Mouse (Mus musculus): Measurements from ENCODE around the gene Pipox.
A peak's percentile ranks its signal among the peaks of the same experiment; 100 is the strongest.

Gene Pipox

DNA sequence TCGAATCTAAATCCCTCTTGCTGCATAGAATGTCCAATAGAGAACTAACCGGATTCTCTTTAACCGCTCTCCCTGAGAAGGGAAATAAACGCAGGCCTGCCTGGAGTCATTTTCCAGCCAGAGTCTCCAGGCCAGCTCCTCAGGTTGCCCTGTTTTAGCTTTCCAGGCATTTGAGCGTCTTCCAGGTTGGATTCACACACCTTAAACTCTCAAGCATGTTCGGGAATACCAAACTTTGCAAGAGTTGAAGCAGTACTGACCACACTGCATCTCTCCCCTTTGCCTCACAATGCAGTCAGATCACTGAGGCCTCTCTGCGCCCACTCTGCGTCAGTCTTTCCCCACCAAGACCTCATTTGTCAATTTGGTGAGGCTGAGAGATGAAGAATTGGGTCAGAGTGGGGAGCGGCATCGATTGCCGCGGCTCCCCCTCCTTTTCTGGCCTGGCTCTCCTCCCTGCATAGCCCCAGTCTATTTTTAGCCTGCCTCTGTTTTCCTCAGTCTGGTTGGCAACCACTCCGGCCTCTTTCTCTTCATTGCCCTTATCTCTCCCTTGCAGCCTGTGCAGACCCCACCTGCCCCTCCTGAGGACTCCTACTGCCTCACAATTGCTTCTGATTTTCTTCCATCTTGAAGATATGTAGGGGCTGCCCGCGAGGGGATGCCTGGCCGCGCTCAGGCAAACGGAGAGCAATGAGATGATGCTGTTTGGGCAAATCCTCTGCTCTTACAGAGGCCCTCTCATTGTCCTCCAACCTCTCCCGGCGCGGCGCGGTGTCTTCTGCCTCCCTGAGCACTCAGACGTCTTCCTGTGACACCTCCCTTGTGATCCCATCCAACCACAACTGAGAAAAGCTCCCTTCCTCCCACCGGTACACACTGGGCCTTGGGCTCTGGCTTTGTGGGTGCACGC, 17.8 kb downstream of the Pipox start:
- no peak for DNase-seq (ENCODE audit: low read depth, low spot score)

DNA sequence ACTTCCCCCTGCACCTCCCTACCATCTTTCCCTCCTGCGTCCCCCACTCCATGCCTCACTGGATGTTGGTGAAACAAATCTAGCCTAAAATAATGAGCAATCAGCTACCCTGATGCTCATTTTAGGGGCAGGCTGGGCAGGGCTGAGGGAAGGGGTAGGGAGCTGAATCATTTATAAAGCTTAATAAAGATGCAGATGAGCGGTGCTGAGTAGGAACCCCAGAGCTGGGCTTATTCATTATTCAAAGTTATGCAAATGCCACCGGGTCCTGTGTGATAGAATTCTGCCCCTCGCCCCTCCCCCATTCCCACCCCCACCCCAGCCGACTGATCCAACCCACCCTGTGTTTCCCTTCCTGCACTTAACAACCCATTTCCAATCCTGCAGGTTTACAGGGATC, 18.6 kb downstream of the Pipox start:
- DNase-seq (ENCODE audit: low read depth, low spot score): no peak

DNA sequence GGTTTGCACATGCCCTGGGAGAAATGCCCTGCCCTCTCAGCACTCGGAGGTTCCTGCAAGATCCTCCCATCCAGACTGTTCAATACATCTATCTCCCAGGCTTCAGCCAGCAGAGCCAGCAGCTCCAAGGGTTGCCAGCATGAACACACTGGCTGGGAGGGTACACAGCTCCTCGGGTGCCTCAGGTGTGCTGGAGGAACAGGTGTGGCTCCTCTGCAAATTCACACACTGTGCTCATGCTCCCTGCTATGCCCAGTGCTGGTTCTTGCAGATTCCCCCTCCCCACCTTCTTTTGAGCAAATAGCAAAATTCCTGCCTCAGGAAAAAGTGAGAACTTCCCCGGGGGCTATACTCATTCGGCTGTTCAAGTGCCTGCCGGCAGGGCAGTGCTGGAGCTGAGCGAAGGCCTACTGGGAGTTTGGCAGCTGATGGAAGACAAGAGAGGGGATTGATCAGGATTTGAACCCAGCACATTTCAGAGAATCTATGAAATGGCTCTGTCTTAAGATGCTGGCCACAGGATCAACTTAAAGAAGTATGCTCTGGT, 19.1 kb downstream of the Pipox start:
- DNase-seq (ENCODE audit: low read depth, low spot score): no peak

DNA sequence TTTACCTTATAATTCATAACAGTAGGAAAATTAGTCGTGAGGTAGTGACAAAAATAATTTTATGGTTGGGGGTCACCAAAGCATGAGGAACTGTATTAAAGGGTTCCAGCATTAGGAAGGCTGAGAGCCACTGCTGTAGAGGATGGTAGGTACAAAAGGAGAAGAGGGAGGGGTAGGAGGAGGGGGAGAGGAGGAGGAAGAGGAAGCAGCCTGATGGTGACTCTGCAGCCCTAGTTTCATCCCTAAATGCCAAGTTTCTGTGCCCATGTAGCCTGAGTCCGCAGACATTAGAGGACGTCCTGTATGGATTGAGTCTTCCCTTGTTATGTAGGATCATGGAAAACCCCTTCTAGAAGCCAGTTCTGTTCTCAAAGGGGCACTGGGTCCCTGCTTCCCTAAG, 20.8 kb downstream of the Pipox start:
- no peak for DNase-seq (ENCODE audit: low read depth, low spot score)

DNA sequence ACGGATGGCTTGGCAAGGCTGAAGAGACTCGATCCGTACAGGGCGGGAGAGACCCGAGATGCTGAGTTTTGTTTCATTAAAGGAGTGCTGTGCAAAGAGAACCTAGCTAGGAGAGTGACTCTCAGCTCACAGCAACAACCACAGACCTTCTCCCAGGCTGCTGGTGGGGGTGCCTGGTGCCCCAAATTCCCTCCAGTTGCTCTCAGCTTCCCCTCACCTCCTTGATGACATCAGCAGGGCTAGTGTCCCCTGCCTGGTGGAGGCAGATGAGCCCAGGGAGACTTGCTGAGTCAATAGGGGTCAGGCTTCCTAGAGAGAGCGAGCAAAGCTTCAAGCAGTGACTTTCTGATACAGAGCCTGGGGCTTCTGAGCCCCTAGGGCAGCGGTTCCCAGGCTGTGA, 21.2 kb downstream of the Pipox start:
- DNase-seq (ENCODE audit: low read depth, low spot score): no peak

DNA sequence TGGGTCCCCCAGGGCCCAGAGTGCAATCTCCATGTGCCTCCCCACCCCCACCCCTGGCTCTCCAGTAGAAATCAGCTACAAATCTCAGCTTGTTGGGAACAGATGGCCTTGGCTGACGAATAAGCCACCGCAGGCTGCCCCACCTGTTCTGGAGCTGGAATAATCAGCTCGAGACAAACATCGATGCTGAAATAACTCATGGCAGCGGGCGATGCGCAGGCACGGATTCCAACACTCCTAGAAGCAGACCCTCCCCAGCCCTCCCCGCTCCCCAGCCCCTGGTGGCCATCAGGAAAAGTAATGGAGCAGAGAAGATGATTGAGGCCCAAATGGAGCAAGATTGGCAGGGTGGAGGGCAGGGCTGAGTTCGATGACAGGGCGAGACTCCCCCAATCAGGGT, 21.7 kb downstream of the Pipox start:
- DNase-seq (ENCODE audit: low read depth, low spot score): no peak

DNA sequence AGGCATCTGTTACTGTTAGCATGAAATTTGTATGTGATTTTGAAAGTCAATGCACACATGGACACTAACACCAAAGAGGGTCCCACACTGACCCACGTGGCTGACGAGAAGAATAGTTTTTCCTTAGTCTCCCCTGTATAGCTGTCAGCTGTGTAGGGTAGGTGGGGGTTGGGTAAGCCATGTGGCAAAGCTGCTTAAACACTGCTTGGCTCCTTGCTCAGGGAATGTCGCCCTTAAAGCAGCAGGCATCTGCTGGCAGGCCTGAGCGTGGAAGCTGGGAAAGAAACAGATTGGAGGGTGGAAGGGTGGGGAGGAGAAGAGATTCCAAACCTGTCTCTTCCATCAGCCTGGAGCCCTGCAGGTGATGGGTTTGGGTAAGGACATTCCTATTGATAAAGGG, 22.5 kb downstream of the Pipox start:
- DNase-seq (ENCODE audit: low read depth, low spot score): no peak

DNA sequence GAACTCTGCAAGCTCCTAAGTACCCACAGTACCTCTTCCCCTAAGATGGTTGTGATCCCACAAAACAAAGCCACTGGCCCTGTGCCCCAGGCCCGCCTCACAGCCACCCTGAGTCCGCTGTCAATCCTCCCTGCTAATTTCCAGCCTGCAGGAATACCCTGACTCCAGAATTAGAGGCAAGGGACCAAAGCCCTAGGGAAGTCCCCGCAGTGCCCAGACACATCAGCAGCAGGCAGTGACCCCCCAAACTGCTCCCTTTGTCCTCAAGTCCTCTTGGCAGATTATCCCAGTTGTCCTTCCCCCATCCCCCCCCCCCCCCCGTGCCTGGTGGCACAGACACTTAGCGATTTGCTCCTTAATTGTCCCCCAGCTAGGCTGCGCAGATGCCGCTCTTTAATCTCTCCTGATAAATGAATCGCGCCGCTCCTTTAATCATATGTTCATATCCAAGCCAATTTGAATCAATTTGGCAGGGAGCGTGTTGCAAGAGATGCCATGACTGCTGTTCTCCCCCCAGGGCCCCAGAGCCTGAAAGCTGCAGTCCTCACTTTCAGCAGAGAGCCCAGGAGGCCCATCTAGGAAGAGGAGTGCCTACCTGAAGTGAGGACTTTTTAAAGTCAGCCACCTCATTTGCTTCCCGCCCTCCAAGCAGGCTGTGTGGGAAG, 26.3 kb downstream of the Pipox start:
- no peak for DNase-seq (ENCODE audit: low read depth, low spot score)

DNA sequence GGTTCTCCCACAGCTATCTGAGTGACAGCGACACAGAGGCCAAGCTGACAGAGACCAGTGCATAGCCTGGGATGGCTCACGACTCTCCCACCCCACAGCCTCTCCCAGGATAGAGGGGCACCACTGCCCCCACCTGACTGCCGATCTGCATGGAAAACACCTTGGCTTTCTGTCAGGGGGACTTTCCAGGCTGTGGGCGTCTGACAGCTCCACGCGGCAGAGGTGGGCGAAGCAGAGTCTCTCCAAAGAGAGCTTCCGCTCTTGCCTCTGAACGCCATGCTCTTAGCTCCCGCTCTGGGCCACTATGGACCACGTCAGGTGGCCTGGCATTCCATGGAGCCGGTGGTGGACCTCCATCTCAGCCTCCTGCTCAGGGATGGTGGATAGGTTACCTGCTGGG, 29.1 kb downstream of the Pipox start:
- no peak for DNase-seq (ENCODE audit: low read depth, low spot score)

DNA sequence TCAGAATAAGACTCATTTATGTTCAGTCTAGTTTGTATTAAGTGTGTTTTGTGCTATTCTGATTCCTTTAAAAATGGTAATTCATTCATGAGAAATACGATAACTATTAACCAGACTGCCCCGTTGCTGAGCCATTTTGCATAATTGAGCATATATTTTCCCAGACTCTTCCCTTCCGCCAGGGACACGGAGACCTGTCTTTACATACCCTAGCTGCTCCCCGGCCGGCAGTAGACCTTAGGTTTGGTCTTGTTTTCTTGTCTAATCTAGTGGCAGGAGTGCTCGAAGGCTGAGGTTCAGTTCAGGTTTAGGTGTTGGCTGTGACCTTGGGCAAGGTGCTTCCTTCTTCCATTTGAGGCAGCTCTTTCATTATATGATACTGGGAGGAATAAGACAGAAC, 31.0 kb downstream of the Pipox start:
- DNase-seq (ENCODE audit: low read depth, low spot score): no peak

DNA sequence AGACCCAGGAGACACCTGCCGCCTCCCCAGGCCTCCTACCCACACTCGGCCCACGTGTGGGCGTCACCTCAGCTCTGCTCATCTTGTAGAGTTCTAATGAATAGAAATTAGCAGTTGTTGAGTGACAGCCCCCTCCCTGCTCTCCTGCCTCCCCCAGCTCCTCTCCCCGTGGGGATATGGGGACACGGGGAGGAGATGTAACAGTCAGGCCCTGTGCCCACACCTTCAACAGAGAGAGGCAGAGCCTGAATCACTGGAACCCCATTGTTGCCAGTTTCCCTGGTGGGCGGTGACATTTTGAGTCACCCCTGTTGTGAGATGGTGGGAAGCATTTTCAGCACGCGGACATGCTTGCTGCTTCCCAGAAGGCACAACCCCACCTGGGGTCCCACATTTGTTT, 32.9 kb downstream of the Pipox start:
- DNase-seq (ENCODE audit: low read depth, low spot score): no peak

DNA sequence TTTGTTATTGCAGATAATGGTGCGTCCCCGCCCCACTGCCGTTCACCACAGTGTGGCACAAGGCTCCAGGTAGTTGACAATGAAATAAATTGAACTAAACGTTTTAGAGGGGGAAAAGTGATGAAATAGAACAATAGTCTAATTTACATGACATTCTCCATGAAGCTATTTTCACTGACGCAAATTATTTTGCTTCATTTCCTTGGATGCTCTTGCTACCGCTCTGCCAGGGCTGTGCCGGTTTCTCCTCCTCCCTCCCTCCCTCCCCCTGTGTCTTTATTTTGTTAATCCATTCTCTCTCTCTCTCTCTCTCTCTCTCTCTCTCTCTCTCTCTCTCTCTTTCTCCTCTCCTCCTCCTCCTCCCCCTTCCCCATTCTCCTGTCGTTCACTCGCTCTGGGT, 35.3 kb downstream of the Pipox start:
- DNase-seq (ENCODE audit: low read depth, low spot score): no peak

DNA sequence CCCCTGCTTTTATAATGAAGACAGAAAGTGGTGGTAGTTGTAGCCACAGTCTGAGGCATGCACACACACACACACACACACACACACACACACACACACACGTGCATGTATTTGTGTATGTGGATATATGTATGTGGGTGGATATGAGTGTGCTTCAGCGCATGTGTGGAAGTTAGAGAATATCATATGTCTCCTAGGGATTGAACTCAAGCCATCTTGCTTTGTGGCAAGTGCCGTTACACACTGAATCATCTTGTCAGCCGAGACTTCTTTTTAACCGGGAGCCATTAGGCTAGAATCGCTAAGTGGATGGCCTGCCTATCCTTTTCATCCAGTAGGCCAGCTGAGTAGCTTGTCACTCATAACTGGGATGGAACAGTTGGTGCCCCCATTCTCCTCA, 36.8 kb downstream of the Pipox start:
- no peak for DNase-seq (ENCODE audit: low read depth, low spot score)

DNA sequence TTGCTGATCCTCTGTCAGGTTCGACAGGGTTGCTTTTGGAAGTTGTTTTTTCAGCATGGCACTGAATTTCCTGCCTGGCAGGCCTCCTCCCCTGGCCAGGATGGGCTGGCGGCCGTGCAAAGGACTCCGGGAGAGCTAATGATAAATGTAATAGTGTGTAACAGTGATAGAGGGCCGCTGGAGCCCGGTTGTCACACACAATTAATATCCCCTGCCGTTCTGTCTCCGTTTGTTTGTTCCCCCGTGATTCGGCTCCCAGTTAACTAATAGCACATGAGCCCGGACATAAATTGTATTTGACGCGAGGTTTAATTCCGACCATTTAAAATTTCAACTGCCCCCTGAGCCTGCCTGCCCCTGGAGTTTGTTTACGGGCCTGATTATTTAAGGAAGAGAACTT, 38.5 kb downstream of the Pipox start:
- DNase-seq (ENCODE audit: low read depth, low spot score): peak; percentile 29

DNA sequence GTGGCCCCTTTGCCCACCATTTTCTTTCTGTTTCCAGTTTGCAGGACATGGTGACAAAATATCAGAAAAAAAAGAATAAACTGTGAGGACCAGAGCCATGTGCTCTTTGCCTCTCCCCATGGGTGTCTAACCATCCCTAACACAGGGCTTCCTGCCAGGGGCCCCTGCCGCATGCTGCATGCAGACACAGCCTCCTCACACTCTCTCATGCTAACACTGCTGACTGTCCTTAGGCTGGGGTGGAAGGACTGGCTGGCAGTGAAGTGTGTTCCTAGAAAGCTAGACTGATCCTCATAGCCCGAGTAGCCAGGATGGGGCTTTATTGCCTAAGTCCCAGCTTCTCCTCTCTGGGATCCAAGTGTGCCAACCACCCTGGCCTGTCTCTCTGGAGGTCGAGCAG, 39.3 kb downstream of the Pipox start:
- DNase-seq (ENCODE audit: low read depth, low spot score): no peak

DNA sequence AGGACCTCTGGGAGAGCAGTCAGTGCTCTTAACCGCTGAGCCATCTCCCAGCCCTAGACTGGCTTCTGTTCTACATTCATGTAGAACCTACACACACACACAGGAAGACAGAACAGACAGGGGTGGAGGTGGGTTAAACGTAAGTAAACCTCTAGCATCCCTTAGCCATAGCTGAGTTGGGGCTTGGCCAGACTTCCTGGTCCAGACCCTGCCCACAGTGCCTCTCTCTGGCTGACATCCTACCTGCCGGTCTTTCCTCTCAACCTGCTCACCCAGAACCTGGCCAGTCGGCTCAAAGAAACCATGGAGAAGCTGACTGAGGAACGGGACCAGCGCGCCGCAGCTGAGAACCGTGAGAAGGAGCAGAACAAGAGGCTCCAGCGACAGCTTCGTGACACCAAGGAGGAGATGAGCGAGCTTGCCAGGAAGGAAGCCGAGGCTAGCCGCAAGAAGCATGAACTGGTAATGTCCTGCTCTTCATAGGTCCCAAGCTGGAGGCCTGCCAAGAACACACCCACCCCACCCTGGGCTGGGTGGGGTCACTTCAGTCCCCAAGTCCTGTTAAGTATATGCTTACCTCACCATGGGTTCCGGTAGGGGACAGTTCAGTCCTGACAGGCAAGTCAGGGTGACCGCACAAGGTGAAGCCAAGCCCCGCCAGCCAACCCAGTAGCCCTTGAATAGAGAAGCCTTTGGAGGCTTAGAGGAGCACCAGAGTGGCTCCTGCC, 40.8 kb downstream of the Pipox start:
- no peak for DNase-seq (ENCODE audit: low read depth, low spot score)

DNA sequence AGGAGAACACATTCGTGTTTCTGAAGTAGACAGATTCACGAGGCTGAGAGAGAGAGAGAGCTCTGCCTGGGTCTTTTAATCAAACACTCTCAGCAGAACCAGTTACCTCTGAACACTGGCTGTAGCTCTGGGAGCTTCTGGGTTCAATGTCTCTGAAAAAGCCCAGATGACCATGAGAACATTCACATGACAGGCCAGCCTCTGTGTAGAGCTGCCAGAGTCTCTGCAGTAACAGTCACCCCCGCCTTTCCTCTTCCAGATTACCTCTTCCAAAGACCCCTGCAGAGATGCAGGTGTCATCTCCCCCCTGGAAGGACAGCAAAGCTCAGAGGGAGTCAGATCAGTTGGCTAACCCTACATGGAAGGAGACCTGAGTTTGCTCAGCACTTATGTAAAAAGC, 41.7 kb downstream of the Pipox start:
- DNase-seq (ENCODE audit: low read depth, low spot score): no peak

DNA sequence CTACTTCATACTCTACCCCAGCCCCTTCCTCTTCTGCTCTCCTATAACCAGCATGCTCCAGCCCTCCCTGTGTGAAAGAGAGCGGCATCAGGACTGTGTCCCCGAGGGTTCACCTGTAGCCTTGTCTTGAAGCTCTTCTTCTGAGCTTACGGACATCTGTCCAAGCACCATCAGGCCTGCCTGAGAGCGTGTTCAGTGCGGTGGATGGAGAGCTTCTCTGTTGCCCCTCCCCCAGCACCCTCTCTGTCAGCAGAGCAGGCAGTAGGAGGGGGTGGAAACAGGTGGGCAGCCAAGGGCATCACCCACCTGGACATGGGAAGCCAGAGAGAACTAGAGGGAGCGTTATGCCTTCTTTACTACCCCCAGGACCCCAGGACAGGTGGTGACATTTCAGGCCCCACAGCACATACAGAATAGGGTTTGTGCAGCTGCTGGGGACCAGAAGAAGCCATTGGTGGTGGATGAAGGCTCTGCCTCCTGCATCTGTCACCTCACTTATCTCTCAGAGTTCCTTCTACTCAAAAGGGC, 42.3 kb downstream of the Pipox start:
- DNase-seq (ENCODE audit: low read depth, low spot score): no peak

DNA sequence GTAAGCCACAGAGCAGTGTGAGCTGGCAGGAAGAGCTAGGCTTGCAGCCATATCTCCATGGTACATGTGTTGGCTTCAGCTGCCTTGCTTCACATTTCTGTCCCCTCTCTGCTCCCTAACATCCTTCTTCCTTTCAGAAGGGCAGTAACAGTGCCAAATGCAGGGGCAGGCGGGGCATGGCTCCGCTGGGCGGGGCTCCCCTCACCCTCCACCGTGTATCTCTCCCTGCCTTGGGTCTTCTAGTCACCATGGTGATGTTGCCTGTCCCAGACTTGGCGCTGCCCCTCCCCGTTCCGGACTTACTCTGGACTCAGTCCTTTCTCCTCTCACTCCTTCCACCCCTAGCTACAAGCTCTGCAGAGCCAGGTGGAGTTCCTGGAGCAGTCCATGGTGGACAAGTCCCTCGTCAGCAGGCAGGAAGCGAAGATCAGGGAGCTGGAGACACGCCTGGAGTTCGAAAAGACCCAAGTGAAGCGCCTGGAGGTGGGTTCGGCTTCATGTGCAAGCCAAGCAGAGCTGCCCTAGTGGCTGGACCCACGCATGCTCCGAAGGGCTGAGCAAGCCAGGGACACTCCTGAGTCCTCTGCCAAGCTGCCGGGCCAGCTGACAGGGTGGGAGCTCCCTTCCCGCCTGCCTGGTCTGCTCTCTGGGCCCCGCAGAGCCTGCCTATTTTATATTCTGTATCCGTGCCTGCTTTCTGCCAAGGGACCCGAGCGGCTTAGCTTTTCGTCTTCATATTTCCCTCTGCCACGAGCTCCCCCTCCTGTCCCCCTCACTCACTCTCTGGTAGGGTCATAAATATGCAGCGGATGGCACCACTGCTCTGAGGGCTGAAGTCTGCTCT, 43.3 kb downstream of the Pipox start:
- DNase-seq (ENCODE audit: low read depth, low spot score): no peak

DNA sequence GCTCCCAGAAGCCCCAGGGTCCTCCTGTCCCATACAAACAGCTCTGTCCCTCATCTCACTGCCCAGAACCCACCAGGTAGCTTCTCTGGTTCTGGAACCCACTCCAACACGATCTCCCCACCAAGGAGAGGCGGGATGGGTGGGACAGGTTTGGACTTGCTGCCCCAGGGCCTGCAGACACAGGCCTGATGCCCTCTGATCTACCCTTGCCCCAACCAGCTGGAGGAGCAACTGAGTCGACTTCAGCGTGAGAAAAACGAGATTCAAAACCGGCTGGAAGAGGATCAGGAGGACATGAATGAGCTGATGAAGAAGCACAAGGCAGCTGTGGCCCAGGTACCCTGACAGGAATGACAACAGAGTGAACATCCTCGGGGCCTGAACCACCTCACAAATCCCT, 44.7 kb downstream of the Pipox start:
- DNase-seq (ENCODE audit: low read depth, low spot score): no peak

DNA sequence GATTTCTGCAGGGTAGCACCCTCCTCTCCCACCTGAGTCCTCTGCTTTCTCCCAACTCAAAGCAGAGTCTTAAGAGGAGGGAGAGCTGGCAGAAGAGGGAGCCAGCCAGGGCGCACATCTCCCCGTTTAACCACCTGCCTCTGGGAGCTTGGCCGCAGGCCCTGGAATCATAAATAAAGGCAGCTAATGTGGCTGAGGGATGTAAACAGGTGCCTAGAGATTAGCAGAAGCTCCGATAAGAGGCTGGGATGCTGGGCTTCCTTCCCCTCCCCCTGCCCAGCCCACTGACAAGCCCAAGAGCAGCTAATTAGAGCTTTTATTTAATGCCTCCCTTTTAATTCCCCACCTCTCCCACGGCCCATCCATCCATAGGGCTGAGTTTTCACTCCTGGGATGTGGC, 45.8 kb downstream of the Pipox start:
- DNase-seq (ENCODE audit: low read depth, low spot score): no peak

All from forelimb bud, embryonic 11.5 days (tissue).